Mouse (Mus musculus): ENCODE measurements around the gene Lrrc71. TPM values are rescaled to one million over a fixed set of nuclear protein-coding genes. Genes with fewer than 3 reads are reported as not detected.

Gene Lrrc71
- polyA plus RNA-seq, 1 experiment from 2014 or later: 1.5 TPM

GRCm38 (mm10) chr3:87756488-87756887 lies 8.1 kb upstream of the Lrrc71 start:
- no peak; the same call in 1 of the 2 replicates for ATAC-seq (ENCODE audit: low read depth)
- Histone ChIP-seq H3K27ac (replicated peaks; ENCODE audit: low read depth, low read length) (no peak overlapping the region), H3K27me3 (replicated peaks; ENCODE audit: control insufficient read depth, insufficient read depth, low read length) (0 out of 2 replicates have a peak, but pooled peaks cover 2% of the 10 kb centered on the region), H3K9ac (ENCODE audit: low read depth, low read length) (peak overlapping the region; percentile 45; the same call in 1 of the 2 replicates), H3K4me1 (ENCODE audit: control insufficient read depth, insufficient read depth, low read length) (peaks cover 10% of the 10 kb centered on the region), H3K36me3 (ENCODE audit: control insufficient read depth, insufficient read depth, low read length) (peaks cover 15% of the 10 kb centered on the region; the same call in 1 of the 2 replicates), H3K4me2 (ENCODE audit: low read depth, low read length) (peak overlapping the region; percentile 51), H3K9me3 (ENCODE audit: control insufficient read depth, low read length) (no peaks in the 10 kb centered on the region), H3K4me3 (ENCODE audit: low read depth, low read length) (0 out of 2 replicates have a peak overlapping the region, but pooled peaks have one; percentile 22)
- 52% methylated on average over 20 of the region's 20 CpGs for WGBS
- no peak for DNase-seq (ENCODE audit: low spot score)

- H3K9me3 ChIP-seq (ENCODE audit: control insufficient read depth, low read length): no peaks in the 10 kb centered on the region
- ATAC-seq (ENCODE audit: low read depth) (peak; percentile 96), DNase-seq (ENCODE audit: low spot score) (peak; percentile 86)
- H3K9ac ChIP-seq (ENCODE audit: low read depth, low read length): peak overlapping the region; percentile 45; the same call in 1 of the 2 replicates
- H3K27me3 ChIP-seq (replicated peaks; ENCODE audit: control insufficient read depth, insufficient read depth, low read length): 0 out of 2 replicates have a peak, but pooled peaks cover 2% of the 10 kb centered on the region
- no peak overlapping the region for H3K27ac ChIP-seq (replicated peaks; ENCODE audit: low read depth, low read length)
- H3K4me1 ChIP-seq (ENCODE audit: control insufficient read depth, insufficient read depth, low read length): peaks cover 6% of the 10 kb centered on the region; the same call in 1 of the 2 replicates
- WGBS: 3% methylated on average over 20 of the region's 24 CpGs
- peak overlapping the region; percentile 22 for H3K4me3 ChIP-seq (ENCODE audit: low read depth, low read length)
- H3K4me2 ChIP-seq (ENCODE audit: low read depth, low read length): peak overlapping the region; percentile 51
- H3K36me3 ChIP-seq (ENCODE audit: control insufficient read depth, insufficient read depth, low read length): peaks cover 15% of the 10 kb centered on the region; the same call in 1 of the 2 replicates
Measured at GRCm38 (mm10) chr3:87755964-87756363, 7.5 kb upstream of the Lrrc71 start.

GRCm38 (mm10) chr3:87753829-87754228 lies 5.4 kb upstream of the Lrrc71 start:
- Histone ChIP-seq H3K9ac (ENCODE audit: low read depth, low read length) (no peak overlapping the region), H3K4me3 (ENCODE audit: low read depth, low read length) (no peak overlapping the region)
- 80% methylated on average over 10 of the region's 13 CpGs for WGBS

GRCm38 (mm10) chr3:87752567-87752966 lies 4.1 kb upstream of the Lrrc71 start:
- WGBS: 83% methylated on average over 3 of the region's 3 CpGs
- peaks cover 6% of the 10 kb centered on the region; the same call in 1 of the 2 replicates for H3K4me1 ChIP-seq (ENCODE audit: control insufficient read depth, insufficient read depth, low read length)
- 0 out of 2 replicates have a peak, but pooled peaks cover 2% of the 10 kb centered on the region for H3K27me3 ChIP-seq (replicated peaks; ENCODE audit: control insufficient read depth, insufficient read depth, low read length)
- ATAC-seq (ENCODE audit: low read depth) (no peak), DNase-seq (ENCODE audit: low spot score) (no peak)
- H3K9ac ChIP-seq (ENCODE audit: low read depth, low read length): no peak overlapping the region
- H3K36me3 ChIP-seq (ENCODE audit: control insufficient read depth, insufficient read depth, low read length): peaks cover 15% of the 10 kb centered on the region; the same call in 1 of the 2 replicates
- H3K4me3 ChIP-seq (ENCODE audit: low read depth, low read length): no peak overlapping the region
- no peak overlapping the region for H3K27ac ChIP-seq (replicated peaks; ENCODE audit: low read depth, low read length)
- H3K9me3 ChIP-seq (ENCODE audit: control insufficient read depth, low read length): no peaks in the 10 kb centered on the region
- H3K4me2 ChIP-seq (ENCODE audit: low read depth, low read length): no peak overlapping the region

More at GRCm38 (mm10) chr3:87753829-87754228, 5.4 kb upstream of the Lrrc71 start:
- Histone ChIP-seq H3K27ac (replicated peaks; ENCODE audit: low read depth, low read length) (no peak overlapping the region), H3K9me3 (ENCODE audit: control insufficient read depth, low read length) (no peaks in the 10 kb centered on the region), H3K36me3 (ENCODE audit: control insufficient read depth, insufficient read depth, low read length) (peaks cover 15% of the 10 kb centered on the region; the same call in 1 of the 2 replicates), H3K4me1 (ENCODE audit: control insufficient read depth, insufficient read depth, low read length) (peaks cover 6% of the 10 kb centered on the region; the same call in 1 of the 2 replicates), H3K4me2 (ENCODE audit: low read depth, low read length) (no peak overlapping the region), H3K27me3 (replicated peaks; ENCODE audit: control insufficient read depth, insufficient read depth, low read length) (0 out of 2 replicates have a peak, but pooled peaks cover 2% of the 10 kb centered on the region)
- ATAC-seq (ENCODE audit: low read depth) (no peak), DNase-seq (ENCODE audit: low spot score) (no peak)

GRCm38 (mm10) chr3:87749977-87750376 lies 1.6 kb upstream of the Lrrc71 start:
- H3K27me3 ChIP-seq (replicated peaks; ENCODE audit: control insufficient read depth, insufficient read depth, low read length): no peaks in the 10 kb centered on the region
- DNase-seq (ENCODE audit: low spot score) (no peak), ATAC-seq (ENCODE audit: low read depth) (no peak)
- no peak overlapping the region for H3K4me2 ChIP-seq (ENCODE audit: low read depth, low read length)
- H3K4me1 ChIP-seq (ENCODE audit: control insufficient read depth, insufficient read depth, low read length): peaks cover 8% of the 10 kb centered on the region
- peaks cover 15% of the 10 kb centered on the region; the same call in 1 of the 2 replicates for H3K36me3 ChIP-seq (ENCODE audit: control insufficient read depth, insufficient read depth, low read length)
- H3K27ac ChIP-seq (replicated peaks; ENCODE audit: low read depth, low read length): no peak overlapping the region
- 92% methylated on average over 12 of the region's 12 CpGs for WGBS
- H3K9me3 ChIP-seq (ENCODE audit: control insufficient read depth, low read length): no peaks in the 10 kb centered on the region
- no peak overlapping the region for H3K4me3 ChIP-seq (ENCODE audit: low read depth, low read length)
- H3K9ac ChIP-seq (ENCODE audit: low read depth, low read length): no peak overlapping the region

- Histone ChIP-seq H3K4me2 (ENCODE audit: low read depth, low read length) (no peak overlapping the region), H3K4me3 (ENCODE audit: low read depth, low read length) (no peak overlapping the region), H3K36me3 (ENCODE audit: control insufficient read depth, insufficient read depth, low read length) (peaks cover 8% of the 10 kb centered on the region; the same call in 1 of the 2 replicates), H3K9ac (ENCODE audit: low read depth, low read length) (no peak overlapping the region), H3K4me1 (ENCODE audit: control insufficient read depth, insufficient read depth, low read length) (peaks cover 11% of the 10 kb centered on the region), H3K9me3 (ENCODE audit: control insufficient read depth, low read length) (no peaks in the 10 kb centered on the region), H3K27ac (replicated peaks; ENCODE audit: low read depth, low read length) (no peak overlapping the region), H3K27me3 (replicated peaks; ENCODE audit: control insufficient read depth, insufficient read depth, low read length) (no peaks in the 10 kb centered on the region)
- DNase-seq (ENCODE audit: low spot score): no peak
- 19% methylated on average over 5 of the region's 5 CpGs for WGBS
- ATAC-seq (ENCODE audit: low read depth): no peak
Measured at GRCm38 (mm10) chr3:87749036-87749435, 611 bp upstream of the Lrrc71 start.

GRCm38 (mm10) chr3:87745036-87745659 lies 3.3 kb downstream of the Lrrc71 start:
- Histone ChIP-seq H3K4me1 (ENCODE audit: control insufficient read depth, insufficient read depth, low read length) (peaks cover 11% of the 10 kb centered on the region), H3K36me3 (ENCODE audit: control insufficient read depth, insufficient read depth, low read length) (no peaks in the 10 kb centered on the region), H3K27ac (replicated peaks; ENCODE audit: low read depth, low read length) (no peak overlapping the region), H3K9me3 (ENCODE audit: control insufficient read depth, low read length) (no peaks in the 10 kb centered on the region), H3K4me2 (ENCODE audit: low read depth, low read length) (peak overlapping the region; percentile 49), H3K4me3 (ENCODE audit: low read depth, low read length) (peak overlapping the region; percentile 20), H3K9ac (ENCODE audit: low read depth, low read length) (peak overlapping the region; percentile 47), H3K27me3 (replicated peaks; ENCODE audit: control insufficient read depth, insufficient read depth, low read length) (no peaks in the 10 kb centered on the region)
- ATAC-seq (ENCODE audit: low read depth) (0 out of 2 replicates have a peak, but pooled peaks have one; percentile 20), DNase-seq (ENCODE audit: low spot score) (no peak)
- WGBS: 17% methylated on average over 17 of the region's 18 CpGs

GRCm38 (mm10) chr3:87743927-87744326 lies 4.5 kb downstream of the Lrrc71 start:
- no peaks in the 10 kb centered on the region for H3K9me3 ChIP-seq (ENCODE audit: control insufficient read depth, low read length)
- peaks cover 11% of the 10 kb centered on the region for H3K4me1 ChIP-seq (ENCODE audit: control insufficient read depth, insufficient read depth, low read length)
- H3K4me2 ChIP-seq (ENCODE audit: low read depth, low read length): no peak overlapping the region
- H3K27me3 ChIP-seq (replicated peaks; ENCODE audit: control insufficient read depth, insufficient read depth, low read length): no peaks in the 10 kb centered on the region
- ATAC-seq (ENCODE audit: low read depth) (no peak), DNase-seq (ENCODE audit: low spot score) (no peak)
- H3K27ac ChIP-seq (replicated peaks; ENCODE audit: low read depth, low read length): no peak overlapping the region
- 89% methylated on average over 4 of the region's 4 CpGs for WGBS
- no peak overlapping the region for H3K4me3 ChIP-seq (ENCODE audit: low read depth, low read length)
- H3K9ac ChIP-seq (ENCODE audit: low read depth, low read length): no peak overlapping the region
- peaks cover under 1% of the 10 kb centered on the region; the same call in 1 of the 2 replicates for H3K36me3 ChIP-seq (ENCODE audit: control insufficient read depth, insufficient read depth, low read length)

Data from embryonic facial prominence, embryonic 14.5 days (tissue).